Mouse (Mus musculus) embryonic facial prominence, embryonic 10.5 days (tissue): ENCODE measurements at regions not wholly inside any gene's neighbourhood (a gene's known extent, or its start where the extent isn't known, plus 50 kb on each side); places are given as distances from the start of the nearest gene placed in this dataset.

Experiments used
- DNase-seq: peaks from one replicate; pipeline ENCODE4 v3.0.0-alpha.2; 2017; ENCODE audit warnings: low spot score
- H3K27ac ChIP-seq: fragments of 300-500 bp; sonication (generic); replicated peaks from 2 replicates; pipeline ENCODE4 v1.5.1; 2016; ENCODE audit warnings: mild to moderate bottlenecking
- H3K27me3 ChIP-seq: fragments of 300-500 bp; sonication (generic); replicated peaks from 2 replicates; pipeline ENCODE4 v1.6.1; 2016; ENCODE audit warnings: low read depth, mild to moderate bottlenecking; ENCODE audit not compliant: poor library complexity, severe bottlenecking
- H3K36me3 ChIP-seq: fragments of 300-500 bp; sonication (generic); replicated peaks from 2 replicates; pipeline ENCODE4 v1.6.1; 2016; ENCODE audit warnings: mild to moderate bottlenecking, moderate library complexity
- H3K4me1 ChIP-seq: fragments of 300-500 bp; sonication (generic); 2 replicates; pipeline ENCODE4 v1.6.1; 2016
- H3K4me3 ChIP-seq: fragments of 300-500 bp; sonication (generic); 2 replicates; pipeline ENCODE4 v1.5.1; 2016; ENCODE audit warnings: mild to moderate bottlenecking, moderate library complexity
- H3K9me3 ChIP-seq: fragments of 300-500 bp; sonication (generic); 2 replicates; pipeline ENCODE4 v1.6.1; 2016; ENCODE audit warnings: mild to moderate bottlenecking
- WGBS: fragments of 180-500 bp; shearing (Covaris S2); methylation state at CpG from one replicate; pipeline ENCODE4 v1.1.7; 2016; 5-methylcytosine and 5-hydroxymethylcytosine counted together

DNA sequence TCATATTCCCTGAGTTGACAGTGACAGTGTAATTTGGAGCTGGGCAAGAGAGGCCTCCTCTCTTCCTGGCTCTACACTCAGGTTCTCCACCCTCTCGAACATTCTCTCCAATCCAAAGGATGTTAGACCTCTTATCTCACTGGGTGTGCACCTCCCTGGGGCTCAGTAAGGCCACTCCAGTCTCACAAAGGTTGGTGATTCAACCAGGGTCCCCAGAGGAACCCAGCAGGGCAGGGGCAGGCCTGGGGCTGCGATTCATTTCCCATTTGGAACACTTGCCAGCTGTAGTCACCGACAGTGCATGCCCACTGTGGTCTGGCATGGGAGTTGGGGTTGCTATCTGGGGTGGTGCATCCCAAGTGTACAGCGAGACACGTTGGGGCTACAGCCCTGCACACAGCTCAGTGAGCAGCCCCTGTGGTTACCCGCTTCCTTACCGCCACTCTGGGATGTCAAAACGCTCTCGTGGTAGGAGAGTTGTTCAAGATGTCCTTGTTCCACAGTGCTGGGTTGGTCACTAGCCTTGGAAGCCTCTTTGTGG, 94.7 kb upstream of the 1600014C23Rik start:
- 91% methylated on average over 9 of the region's 9 CpGs for WGBS
- H3K4me3 ChIP-seq: no peak overlapping the region
- no peak overlapping the region for H3K27ac ChIP-seq
- no peaks in the 10 kb centered on the region for H3K27me3 ChIP-seq
- DNase-seq: no peak
- peaks cover 14% of the 10 kb centered on the region for H3K9me3 ChIP-seq
- no peaks in the 10 kb centered on the region for H3K36me3 ChIP-seq
- H3K4me1 ChIP-seq: peaks cover 12% of the 10 kb centered on the region

DNA sequence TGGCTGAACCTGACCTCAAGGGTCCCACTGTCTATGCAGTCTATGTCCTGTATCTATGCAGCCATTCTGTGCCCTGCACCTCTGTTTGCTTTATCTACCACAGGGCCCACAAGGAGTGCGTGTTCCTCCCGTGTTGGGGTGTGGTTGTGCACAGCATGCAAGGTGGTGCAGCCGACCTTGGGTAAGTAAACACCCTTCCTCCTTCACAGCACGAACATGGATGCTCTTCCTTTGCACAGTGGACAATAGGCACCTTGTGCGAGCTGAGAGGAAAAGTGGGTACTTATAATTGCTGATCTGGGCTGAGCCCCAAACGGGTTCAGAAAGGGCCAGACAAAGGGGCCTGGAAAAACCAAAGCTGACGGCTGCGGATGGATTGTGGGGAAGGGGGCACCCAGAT, 91.3 kb upstream of the 1600014C23Rik start:
- DNase-seq: no peak
- Histone ChIP-seq H3K27ac (peak overlapping the region; percentile 73), H3K4me1 (peaks cover 12% of the 10 kb centered on the region), H3K27me3 (no peaks in the 10 kb centered on the region), H3K36me3 (no peaks in the 10 kb centered on the region), H3K4me3 (no peak overlapping the region), H3K9me3 (no peaks in the 10 kb centered on the region; the same call in 1 of the 2 replicates)
- WGBS: 50% methylated on average over 8 of the region's 8 CpGs

DNA sequence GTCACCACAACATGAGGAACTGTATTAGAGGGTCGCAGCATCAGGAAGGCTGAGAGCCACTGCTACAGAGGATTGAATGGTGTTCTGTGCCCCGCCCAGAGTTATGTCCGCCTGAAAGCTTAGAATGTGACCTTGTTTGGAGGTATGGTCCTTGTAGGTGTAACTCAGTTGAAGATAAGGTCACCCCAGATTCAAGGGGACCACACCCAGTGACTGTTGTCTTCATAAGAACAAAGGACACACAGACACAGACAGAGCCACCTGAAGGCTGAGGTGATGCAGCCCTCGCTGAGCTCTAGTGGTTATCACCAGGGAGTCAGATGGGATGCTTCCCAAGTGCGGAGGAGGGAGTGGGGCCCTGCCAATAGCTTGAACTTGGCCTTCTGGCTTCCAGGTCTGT, 89.9 kb upstream of the 1600014C23Rik start:
- WGBS: 87% methylated on average over 5 of the region's 5 CpGs
- Histone ChIP-seq H3K27ac (no peak overlapping the region), H3K4me1 (peaks cover 12% of the 10 kb centered on the region), H3K27me3 (no peaks in the 10 kb centered on the region), H3K9me3 (no peaks in the 10 kb centered on the region), H3K4me3 (no peak overlapping the region), H3K36me3 (no peaks in the 10 kb centered on the region)
- no peak for DNase-seq

DNA sequence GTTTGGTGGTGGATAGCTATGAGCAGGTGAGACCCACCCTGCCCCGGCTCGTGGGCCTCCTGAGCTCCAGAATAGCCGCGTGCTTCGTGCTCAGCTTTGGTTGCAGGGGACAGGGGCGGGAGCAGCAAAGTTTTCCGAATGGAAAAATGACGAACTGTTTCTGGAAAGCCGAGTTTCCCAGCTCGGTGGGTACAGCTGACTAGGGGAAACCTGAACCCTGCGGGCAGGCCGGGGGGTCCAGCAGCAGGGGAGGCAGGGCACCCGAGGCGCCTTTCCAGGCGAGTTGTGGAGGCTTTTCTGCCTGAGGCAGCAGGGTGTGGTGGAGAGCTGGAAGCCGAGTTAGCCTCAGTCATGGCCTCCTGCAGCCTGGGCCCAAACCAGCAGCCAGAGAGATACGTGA, 88.8 kb upstream of the 1600014C23Rik start:
- 82% methylated on average over 17 of the region's 17 CpGs for WGBS
- Histone ChIP-seq H3K4me1 (peaks cover 12% of the 10 kb centered on the region), H3K27me3 (no peaks in the 10 kb centered on the region), H3K9me3 (no peaks in the 10 kb centered on the region), H3K27ac (no peak overlapping the region), H3K4me3 (no peak overlapping the region), H3K36me3 (no peaks in the 10 kb centered on the region)
- DNase-seq: no peak

DNA sequence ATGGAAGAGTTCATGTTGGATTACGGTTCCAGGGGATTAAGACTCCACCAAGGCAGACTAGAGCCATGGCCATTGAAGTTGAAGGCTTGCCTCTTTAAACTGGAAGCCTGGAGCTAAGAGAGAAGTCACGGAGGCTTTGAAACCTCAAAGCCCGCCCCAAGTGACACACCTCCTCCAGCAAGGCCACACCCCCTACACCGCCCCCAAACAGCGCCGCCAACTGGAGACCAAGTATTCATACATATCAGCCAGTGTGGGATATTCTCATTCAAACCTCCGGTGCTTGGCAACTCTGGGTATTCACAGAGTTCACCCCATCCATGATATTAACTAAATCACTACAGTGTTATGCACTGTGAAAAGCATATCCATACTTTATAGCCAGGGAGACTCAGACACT, 87.7 kb upstream of the 1600014C23Rik start:
- 89% methylated on average over 7 of the region's 7 CpGs for WGBS
- H3K9me3 ChIP-seq: no peaks in the 10 kb centered on the region
- DNase-seq: no peak
- no peaks in the 10 kb centered on the region for H3K36me3 ChIP-seq
- no peak overlapping the region for H3K4me3 ChIP-seq
- no peaks in the 10 kb centered on the region for H3K27me3 ChIP-seq
- no peak overlapping the region for H3K27ac ChIP-seq
- peaks cover 12% of the 10 kb centered on the region for H3K4me1 ChIP-seq

DNA sequence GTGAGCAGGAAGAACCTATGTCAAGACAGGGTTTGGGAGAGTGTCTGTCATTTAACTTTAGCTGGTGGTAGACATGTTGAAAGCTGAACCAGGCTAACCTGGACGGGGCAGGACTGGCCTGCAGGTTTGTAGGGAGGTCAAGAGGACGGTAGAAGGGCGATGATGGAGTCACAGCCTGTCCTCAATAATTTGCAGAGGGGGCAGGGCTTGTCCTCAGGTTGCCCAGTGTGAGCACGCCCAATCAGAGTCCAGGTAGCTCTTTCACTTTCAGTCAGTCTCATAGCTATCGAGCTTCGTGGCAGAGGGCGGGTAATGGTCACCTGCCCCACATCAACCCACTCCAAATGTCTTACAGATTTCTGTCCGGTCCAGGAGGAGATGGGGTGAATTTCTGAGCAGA, 85.5 kb upstream of the 1600014C23Rik start:
- Histone ChIP-seq H3K36me3 (no peaks in the 10 kb centered on the region), H3K27ac (no peak overlapping the region), H3K4me1 (peaks cover 19% of the 10 kb centered on the region), H3K27me3 (peaks cover 19% of the 10 kb centered on the region), H3K9me3 (no peaks in the 10 kb centered on the region), H3K4me3 (no peak overlapping the region)
- WGBS: 87% methylated on average over 8 of the region's 8 CpGs
- DNase-seq: no peak

DNA sequence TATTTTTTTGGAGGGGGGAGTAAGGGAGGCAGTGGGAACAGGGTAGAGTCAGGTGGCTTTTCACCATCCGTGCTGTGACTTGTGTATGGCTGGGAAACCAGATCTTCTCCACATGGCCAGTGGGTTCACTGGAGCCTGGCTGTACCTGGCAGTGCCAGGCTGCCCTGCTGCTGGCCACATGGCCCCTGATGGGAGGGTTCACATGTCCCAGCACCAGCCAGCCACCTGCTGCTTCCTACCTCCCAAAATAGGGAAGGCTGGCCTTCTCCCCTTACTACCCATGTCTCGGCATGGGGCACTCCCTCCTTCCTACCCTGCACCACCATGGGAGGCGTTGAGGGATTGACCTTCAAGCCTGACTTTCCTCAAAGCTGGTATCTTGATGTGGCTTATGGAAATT, 82.9 kb upstream of the 1600014C23Rik start:
- Histone ChIP-seq H3K27ac (no peak overlapping the region), H3K36me3 (no peaks in the 10 kb centered on the region), H3K4me1 (peaks cover 24% of the 10 kb centered on the region), H3K27me3 (peaks cover 33% of the 10 kb centered on the region), H3K9me3 (no peaks in the 10 kb centered on the region), H3K4me3 (no peak overlapping the region)
- no peak for DNase-seq
- WGBS: 79% methylated on average over 3 of the region's 3 CpGs

DNA sequence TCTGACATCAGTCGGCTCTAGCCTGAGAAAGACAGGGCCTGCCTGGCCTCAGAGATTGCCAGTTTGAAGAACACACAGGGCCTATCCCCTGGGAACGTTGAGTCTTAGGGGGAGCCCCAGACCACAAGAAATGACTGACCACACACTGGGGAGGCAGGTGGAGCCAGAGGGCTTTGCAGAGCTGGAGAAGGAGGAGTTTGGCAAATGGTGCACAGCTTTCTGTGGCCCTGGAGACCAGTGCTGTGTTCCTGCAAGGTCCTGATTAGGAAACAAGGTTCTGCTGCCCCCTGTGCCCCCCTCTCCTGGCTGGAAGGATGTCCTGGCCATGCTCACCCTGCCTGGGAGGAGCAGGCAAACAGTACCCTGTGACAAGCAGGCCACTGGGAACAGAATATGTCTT, 82.2 kb upstream of the 1600014C23Rik start:
- Histone ChIP-seq H3K27me3 (peaks cover 33% of the 10 kb centered on the region), H3K4me1 (peaks cover 24% of the 10 kb centered on the region), H3K36me3 (no peaks in the 10 kb centered on the region), H3K4me3 (no peak overlapping the region), H3K9me3 (no peaks in the 10 kb centered on the region), H3K27ac (peak overlapping the region; percentile 15; the same call in 1 of the 2 replicates)
- 48% methylated on average over 2 of the region's 2 CpGs for WGBS
- DNase-seq: no peak

DNA sequence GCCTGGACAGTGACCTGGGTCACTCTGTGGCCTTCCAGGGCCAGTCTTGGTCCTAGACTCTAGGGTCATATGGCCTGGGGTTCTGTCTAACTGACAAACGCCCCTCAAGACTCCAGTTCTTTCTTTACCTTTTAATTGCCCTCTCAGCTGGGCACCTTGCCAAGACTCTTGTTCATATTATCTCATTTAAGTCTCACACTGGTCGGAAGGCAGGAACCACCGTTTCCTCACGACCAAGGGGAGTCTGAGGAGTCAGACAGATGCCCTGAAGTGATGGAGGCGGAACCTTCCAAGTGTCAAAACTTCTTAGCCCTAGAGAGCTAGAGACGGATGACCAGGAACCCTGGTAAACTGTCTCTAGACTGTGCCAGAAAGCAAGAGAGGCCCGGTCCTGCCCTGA, 81.7 kb upstream of the 1600014C23Rik start:
- no peak for DNase-seq
- Histone ChIP-seq H3K27ac (peak overlapping the region; percentile 15; the same call in 1 of the 2 replicates), H3K9me3 (no peaks in the 10 kb centered on the region), H3K4me3 (no peak overlapping the region), H3K36me3 (no peaks in the 10 kb centered on the region), H3K4me1 (peaks cover 24% of the 10 kb centered on the region), H3K27me3 (peaks cover 33% of the 10 kb centered on the region)
- WGBS: 62% methylated on average over 7 of the region's 7 CpGs

DNA sequence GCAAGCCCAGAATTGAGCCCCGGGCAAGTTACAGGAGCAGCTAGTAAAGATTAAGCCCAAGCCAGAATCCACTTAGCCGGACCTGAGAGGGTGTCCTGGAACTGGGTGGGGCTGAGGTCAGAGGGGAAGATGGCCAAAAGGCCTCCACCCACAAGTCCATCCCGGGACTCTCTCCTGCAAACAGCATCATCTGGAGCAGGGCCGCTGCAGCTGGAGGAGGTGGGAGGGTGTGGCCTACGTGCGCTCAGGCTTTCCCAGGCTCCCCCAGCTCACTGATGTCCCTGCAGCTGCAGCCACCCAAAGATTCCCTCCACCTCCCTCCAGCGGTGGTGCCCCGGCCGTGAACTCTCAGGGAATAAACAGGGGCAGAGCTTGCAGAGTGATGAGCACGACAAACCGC, 80.9 kb upstream of the 1600014C23Rik start:
- DNase-seq: peak; percentile 39
- WGBS: 21% methylated on average over 11 of the region's 11 CpGs
- Histone ChIP-seq H3K36me3 (no peaks in the 10 kb centered on the region), H3K27ac (peak overlapping the region; percentile 36; the same call in 1 of the 2 replicates), H3K4me1 (peaks cover 24% of the 10 kb centered on the region), H3K9me3 (no peaks in the 10 kb centered on the region), H3K4me3 (no peak overlapping the region), H3K27me3 (peaks cover 33% of the 10 kb centered on the region)

DNA sequence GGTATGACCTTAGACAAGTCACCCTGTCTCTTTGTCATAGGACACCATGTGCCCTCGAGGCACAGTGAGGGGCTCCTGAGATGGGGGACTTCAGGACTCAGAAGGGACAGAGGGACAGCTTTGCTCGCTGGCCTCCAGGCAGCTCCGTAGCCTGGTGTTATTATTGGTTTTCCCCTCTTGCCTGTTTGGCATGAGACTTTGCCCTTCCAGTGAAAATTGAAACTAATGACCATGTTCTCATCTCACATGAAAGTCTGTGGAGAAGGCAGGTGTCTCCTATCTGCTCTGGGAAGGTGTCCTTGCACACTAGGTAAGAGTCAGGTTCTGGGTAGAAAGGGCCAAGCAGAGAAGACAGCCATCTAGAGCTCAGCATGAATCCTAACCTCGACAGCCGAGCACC, 80.3 kb upstream of the 1600014C23Rik start:
- no peaks in the 10 kb centered on the region for H3K36me3 ChIP-seq
- peaks cover 33% of the 10 kb centered on the region for H3K27me3 ChIP-seq
- H3K27ac ChIP-seq: no peak overlapping the region

DNA sequence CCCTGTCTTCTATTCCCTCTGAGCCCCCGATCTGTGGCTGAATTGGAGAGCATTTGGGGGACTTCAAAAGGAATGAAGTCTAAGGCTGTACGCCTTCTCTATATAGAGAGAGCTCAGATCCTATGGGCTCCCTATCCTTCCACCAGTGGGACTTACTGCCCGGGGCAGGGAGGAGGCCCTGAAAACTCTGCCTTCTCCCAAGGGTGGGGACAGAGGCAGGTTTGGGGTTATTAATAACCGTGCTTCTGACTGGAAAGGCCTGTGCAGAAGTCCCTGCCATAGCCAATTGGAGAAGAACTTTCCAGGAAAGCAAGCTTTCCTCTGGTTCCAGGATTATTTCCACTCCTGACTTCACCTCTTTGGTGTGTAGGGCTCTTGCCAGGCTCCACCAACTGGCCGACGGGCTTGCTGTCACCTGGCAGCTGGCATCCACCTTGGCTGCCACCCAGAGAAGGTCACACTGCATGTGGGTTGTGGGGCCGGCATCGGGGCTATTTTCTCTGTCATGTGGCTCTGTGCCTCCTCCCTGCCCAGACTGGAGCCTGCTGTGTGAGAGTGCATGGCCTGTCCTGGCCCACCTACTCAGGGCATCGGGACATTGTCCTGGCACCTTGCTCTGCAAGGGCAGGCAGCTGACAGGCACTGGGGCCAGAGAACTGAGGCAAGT, 78.8 kb upstream of the 1600014C23Rik start:
- Histone ChIP-seq H3K9me3 (no peaks in the 10 kb centered on the region), H3K27me3 (peaks cover 38% of the 10 kb centered on the region), H3K27ac (no peak overlapping the region; the same call in 1 of the 2 replicates), H3K36me3 (no peaks in the 10 kb centered on the region), H3K4me1 (peaks cover 33% of the 10 kb centered on the region), H3K4me3 (no peak overlapping the region)
- no peak for DNase-seq
- WGBS: 89% methylated on average over 9 of the region's 9 CpGs

More for the DNA sequence above, 80.3 kb upstream of the 1600014C23Rik start:
- Histone ChIP-seq H3K4me3 (no peak overlapping the region), H3K4me1 (peaks cover 24% of the 10 kb centered on the region), H3K9me3 (no peaks in the 10 kb centered on the region)
- 59% methylated on average over 5 of the region's 5 CpGs for WGBS
- DNase-seq: no peak

DNA sequence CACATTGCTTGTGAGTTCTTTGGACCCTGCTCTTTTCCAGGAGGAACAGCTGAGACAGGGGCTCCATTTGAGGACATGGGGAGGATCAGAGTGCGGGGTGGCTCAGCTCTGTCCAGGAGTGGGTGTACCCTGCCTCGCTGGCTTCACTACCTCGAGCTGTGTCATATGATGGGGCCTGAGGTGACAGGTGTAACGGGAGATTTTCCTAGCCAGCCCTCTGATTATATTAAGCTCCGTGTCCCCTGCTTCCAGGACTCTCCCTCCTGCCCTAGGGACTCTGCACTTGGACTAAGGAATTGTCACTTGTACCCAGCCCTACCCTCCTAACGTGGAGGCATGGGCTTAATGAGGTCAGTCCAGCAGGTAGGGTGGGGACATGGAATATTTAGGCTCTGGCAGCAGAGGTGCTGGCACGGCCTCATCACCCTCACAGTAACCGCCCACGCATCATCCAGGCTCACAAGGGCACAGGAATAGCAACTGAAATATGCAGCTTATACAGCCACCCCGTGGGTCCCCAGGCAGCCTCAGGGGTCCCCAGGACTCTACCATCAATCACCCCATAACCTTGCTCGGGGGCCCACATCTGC, 78.1 kb upstream of the 1600014C23Rik start:
- no peaks in the 10 kb centered on the region for H3K36me3 ChIP-seq
- peaks cover 45% of the 10 kb centered on the region for H3K27me3 ChIP-seq
- no peak overlapping the region for H3K27ac ChIP-seq
- peaks cover 40% of the 10 kb centered on the region for H3K4me1 ChIP-seq
- 81% methylated on average over 11 of the region's 11 CpGs for WGBS
- H3K9me3 ChIP-seq: no peaks in the 10 kb centered on the region
- DNase-seq: no peak
- no peak overlapping the region for H3K4me3 ChIP-seq
